Comparison of ENCODE assay signal across 10 mouse cellular contexts in genomic region chr4:148830350-148830749, GRCm38 (mm10). TPM values are rescaled to one million over a fixed set of nuclear protein-coding genes. Genes with fewer than 3 reads are reported as not detected.
A peak's percentile ranks its signal among the peaks of the same experiment; 100 is the strongest.
DNase-seq lines count a peak whose midpoint lies in the region; ATAC-seq lines count a peak whose summit lies in the region.
"Had no signal": no experiment of that assay in that cellular context is flagged by ENCODE, and none has a peak within 500 bp of the region (broad histone marks: within the 10 kb centered on the region; RNA-seq: fewer than 3 reads in every experiment).

No protein-coding gene starts in this region.

- no peaks in the 10 kb centered on the region for H3K9me3 ChIP-seq in kidney, embryonic 14.5 days (ENCODE audit: control insufficient read depth, low read length)
- H3K9me3 ChIP-seq in hindbrain, embryonic 14.5 days (ENCODE audit: control insufficient read depth, low read length) = no peaks in the 10 kb centered on the region
- no peaks in the 10 kb centered on the region for H3K9me3 ChIP-seq in neural tube, embryonic 12.5 days
- H3K9me3 ChIP-seq: embryonic facial prominence, embryonic 15.5 days; limb, embryonic 13.5 days had no signal

- 0 out of 2 replicates have a peak, but pooled peaks have one; percentile 41 for ATAC-seq in kidney, embryonic 14.5 days (ENCODE audit: low FRiP score, low TSS enrichment)
- peak; percentile 59 for ATAC-seq in hindbrain, embryonic 14.5 days (ENCODE audit: low FRiP score)
- peak; percentile 69 for ATAC-seq in neural tube, embryonic 12.5 days (ENCODE audit: low FRiP score, low read depth)
- ATAC-seq in frontal cortex, adult (ENCODE audit: low TSS enrichment) = no peak

- no peaks in the 10 kb centered on the region for H3K27me3 ChIP-seq in kidney, embryonic 14.5 days (ENCODE audit: control insufficient read depth, insufficient read depth, low read length)
- peaks cover 14% of the 10 kb centered on the region; the same call in 1 of the 2 replicates for H3K27me3 ChIP-seq in hindbrain, embryonic 14.5 days (ENCODE audit: control insufficient read depth, insufficient read depth, low read length)
- peaks cover 21% of the 10 kb centered on the region for H3K27me3 ChIP-seq in neural tube, embryonic 12.5 days (replicated peaks)

- no peaks in the 10 kb centered on the region for H3K36me3 ChIP-seq in kidney, embryonic 14.5 days (ENCODE audit: control insufficient read depth, insufficient read depth, low read length)
- H3K36me3 ChIP-seq in hindbrain, embryonic 14.5 days (replicated peaks; ENCODE audit: control insufficient read depth, insufficient read depth) = no peaks in the 10 kb centered on the region
- no peaks in the 10 kb centered on the region for H3K36me3 ChIP-seq in neural tube, embryonic 12.5 days
- H3K36me3 ChIP-seq: embryonic facial prominence, embryonic 15.5 days; limb, embryonic 13.5 days had no signal

- no peak overlapping the region for H3K4me2 ChIP-seq in kidney, embryonic 14.5 days (replicated peaks; ENCODE audit: low read depth, low read length)
- no peak overlapping the region for H3K4me2 ChIP-seq in hindbrain, embryonic 14.5 days (replicated peaks)
- no peak overlapping the region for H3K4me2 ChIP-seq in neural tube, embryonic 12.5 days (replicated peaks)
- H3K4me2 ChIP-seq: embryonic facial prominence, embryonic 15.5 days; limb, embryonic 13.5 days had no signal

- H3K4me1 ChIP-seq in kidney, embryonic 14.5 days (ENCODE audit: control insufficient read depth, insufficient read depth, low read length) = peaks cover 17% of the 10 kb centered on the region
- no peaks in the 10 kb centered on the region for H3K4me1 ChIP-seq in hindbrain, embryonic 14.5 days (replicated peaks; ENCODE audit: control insufficient read depth, insufficient read depth, low read length)
- peaks cover 13% of the 10 kb centered on the region; the same call in 1 of the 2 replicates for H3K4me1 ChIP-seq in neural tube, embryonic 12.5 days

- WGBS in kidney, embryonic 14.5 days = 55% methylated on average over 7 of the region's 7 CpGs
- 58% methylated on average over 7 of the region's 7 CpGs for WGBS in hindbrain, embryonic 14.5 days
- WGBS in neural tube, embryonic 12.5 days = 58% methylated on average over 7 of the region's 7 CpGs

- no peak overlapping the region for H3K9ac ChIP-seq in kidney, embryonic 14.5 days (ENCODE audit: low read depth, low read length)
- no peak overlapping the region for H3K9ac ChIP-seq in hindbrain, embryonic 14.5 days
- H3K9ac ChIP-seq in neural tube, embryonic 12.5 days = no peak overlapping the region
- H3K9ac ChIP-seq: embryonic facial prominence, embryonic 15.5 days; limb, embryonic 13.5 days had no signal

- no peak overlapping the region for H3K27ac ChIP-seq in kidney, embryonic 14.5 days (ENCODE audit: low read depth, low read length)
- no peak overlapping the region for H3K27ac ChIP-seq in hindbrain, embryonic 14.5 days
- H3K27ac ChIP-seq in neural tube, embryonic 12.5 days = no peak overlapping the region
- H3K27ac ChIP-seq: embryonic facial prominence, embryonic 15.5 days; limb, embryonic 13.5 days had no signal

- H3K4me3 ChIP-seq in kidney, embryonic 14.5 days (ENCODE audit: low read length) = no peak overlapping the region
- H3K4me3 ChIP-seq in hindbrain, embryonic 14.5 days (replicated peaks; ENCODE audit: low read length) = no peak overlapping the region
- H3K4me3 ChIP-seq in neural tube, embryonic 12.5 days = no peak overlapping the region
- H3K4me3 ChIP-seq: embryonic facial prominence, embryonic 15.5 days; limb, embryonic 13.5 days had no signal

- intact Hi-C loops in left cerebral cortex, postnatal 36 days (cut with DNase I) = no loop called here

- no peak for DNase-seq in kidney, postnatal 10 days
- peak; percentile 95 for DNase-seq in MEL-GATA-1-ER (ENCODE audit: extremely low read depth, low read depth)
- no peak for DNase-seq in hindbrain, embryonic 14.5 days (ENCODE audit: low spot score)
- DNase-seq in ovary, adult 18-20 months (ENCODE audit: low spot score) = no peak
- no peak for DNase-seq in left cerebral cortex, postnatal 36 days (ENCODE audit: low spot score in 2 of 2)

RNA-seq across cellular contexts. Expression of gene Casz1, which starts 26.1 kb away (rescaled TPM):
- 3.9 and 7.6 TPM in 2 replicates for polyA plus RNA-seq in kidney, embryonic 14.5 days (2014; fragmentation: Nextera tagmentation; extraction: Ambion mirVana)
- 6.6 and 7.1 TPM in 2 replicates for polyA plus RNA-seq in hindbrain, embryonic 14.5 days (2014; fragmentation: Nextera tagmentation; extraction: Ambion mirVana)
- 14.2 and 16.3 TPM in 2 replicates for polyA plus RNA-seq in neural tube, embryonic 12.5 days (2016; fragmentation: Nextera tagmentation; extraction: Ambion mirVana)
- 1 to 10 TPM; 1.1 to 1.8 TPM for total RNA-seq in left cerebral cortex, postnatal 36 days (2021)
